Mouse (Mus musculus) heart, postnatal 36 days (tissue): ENCODE results near the gene Fus. TPM values are rescaled to one million over a fixed set of nuclear protein-coding genes. Genes with fewer than 3 reads are reported as not detected.

ENCODE experiments used
- DNase-seq, 2 experiments: peaks; one replicate each; pipeline ENCODE4 v3.0.0; 2021 to 2022
- intact Hi-C: fragments of 180-260 bp; cut with DNase I; formaldehyde crosslinking; loops from one replicate; pipeline ENCODE4 v1.15.1; 2025
- total RNA-seq, 2 experiments: library from RNA; stranded (reverse); gene quantifications; 2 replicates each; pipeline ENCODE4 v1.2.3; 2021

Gene Fus
- total RNA-seq, 2 experiments from 2014 or later, result 154 to 216 TPM

DNA sequence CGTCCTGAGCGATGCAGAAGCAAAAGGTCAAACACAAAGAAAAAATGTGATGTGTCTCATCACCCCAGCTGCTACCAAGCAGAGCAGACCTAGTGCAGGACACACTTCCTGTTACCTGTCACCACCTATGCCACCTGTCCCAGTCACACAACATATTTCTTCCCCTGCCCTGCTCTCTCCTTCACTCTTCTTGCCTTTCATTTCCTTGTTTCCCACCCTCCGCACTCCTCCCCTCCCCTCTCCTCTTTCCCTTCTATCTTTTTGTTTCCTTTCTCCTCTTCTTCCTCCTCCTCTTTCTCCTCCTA, 65.7 kb downstream of the Fus start:
- intact Hi-C loops, result no loop called here
- DNase-seq, result no peak

DNA sequence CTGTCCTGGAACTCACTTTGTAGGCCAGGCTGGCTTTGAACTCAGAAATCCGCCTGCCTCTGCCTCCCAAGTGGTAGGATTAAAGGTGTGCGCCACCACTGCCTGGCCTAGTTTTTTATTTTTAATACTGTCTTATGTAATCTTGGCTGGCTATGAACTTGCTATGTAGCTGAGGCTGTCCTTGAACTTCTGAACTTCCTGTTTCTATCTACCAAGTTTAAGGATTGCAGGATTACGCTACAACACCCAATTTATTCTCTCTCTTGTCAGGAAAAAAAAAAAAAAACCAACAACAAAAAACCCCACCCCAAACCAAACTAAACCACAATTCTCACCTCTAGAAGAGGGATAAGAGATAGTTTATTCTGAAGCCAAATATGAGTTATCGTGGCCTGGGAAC, 66.4 kb downstream of the Fus start:
- intact Hi-C loops, result no loop called here
- DNase-seq, result no peak

Other genes with a start within 250 kb of the Fus start
- not detected for gene Ctf2, start 235.3 kb upstream of the Fus start, total RNA-seq
- gene Fbxl19, start 222.9 kb upstream of the Fus start, total RNA-seq, result 1 to 10 TPM; 3.2 to 3.3 TPM
- gene Orai3, start 197.6 kb upstream of the Fus start, total RNA-seq, result 10 to 100 TPM; 22.1 to 22.6 TPM
- 10 to 100 TPM; 22.2 to 24.0 TPM for gene Setd1a, start 190.8 kb upstream of the Fus start, total RNA-seq
- 1 to 10 TPM; 3.3 to 3.9 TPM for gene Gm49388, start 181.8 kb upstream of the Fus start, total RNA-seq
- 10 to 100 TPM; 12.6 to 13.1 TPM for gene Hsd3b7, start 166.9 kb upstream of the Fus start, total RNA-seq
- 10 to 100 TPM; 63.2 to 72.7 TPM for gene Stx4a, start 143.2 kb upstream of the Fus start, total RNA-seq
- gene Stx1b, start 142.9 kb upstream of the Fus start, total RNA-seq, result 1 to 10 TPM in 1 of 2 experiments, under 1 TPM in 1; 0.53 to 1.1 TPM
- 10 to 100 TPM; 17.2 to 19.3 TPM for gene Zfp646, start 91.2 kb upstream of the Fus start, total RNA-seq
- 1 to 10 TPM; 3.9 to 4.3 TPM for gene Zfp668, start 90.6 kb upstream of the Fus start, total RNA-seq
- 1 to 10 TPM in 1 of 2 experiments, under 1 TPM in 1; 0.81 to 1.1 TPM for gene Prss53, start 76.5 kb upstream of the Fus start, total RNA-seq
- gene Gm21974, start 72.0 kb upstream of the Fus start, total RNA-seq, result not detected
- gene Vkorc1, start 71.8 kb upstream of the Fus start, total RNA-seq, result 10 to 100 TPM; 22.1 to 22.6 TPM
- 100 to 1,000 TPM; 113 to 120 TPM for gene Bckdk, start 63.4 kb upstream of the Fus start, total RNA-seq
- 10 to 100 TPM; 13.8 to 16.1 TPM for gene Kat8, start 54.9 kb upstream of the Fus start, total RNA-seq
- gene Prss8, start 37.4 kb upstream of the Fus start, total RNA-seq, result not detected
- 1 to 10 TPM; 7.9 to 8.1 TPM for gene Prss36, start 20.7 kb upstream of the Fus start, total RNA-seq
- 1 to 10 TPM; 7.7 to 9.8 TPM for gene Pycard, start 26.4 kb downstream of the Fus start, total RNA-seq
- gene Trim72, start 36.5 kb downstream of the Fus start, total RNA-seq, result 100 to 1,000 TPM; 286 to 346 TPM
- 1 to 10 TPM; 7.1 to 7.3 TPM for gene Itgam, start 95.2 kb downstream of the Fus start, total RNA-seq
- gene Gm49368, start 95.2 kb downstream of the Fus start, total RNA-seq, result not detected
- under 1 TPM; 0.11 to 0.39 TPM for gene Itgax, start 162.1 kb downstream of the Fus start, total RNA-seq
- 1 to 10 TPM in 1 of 2 experiments, under 1 TPM in 1; 0.36 to 1.2 TPM for gene Itgad, start 186.9 kb downstream of the Fus start, total RNA-seq
- 1,000 to 10,000 TPM; 2,318 to 2,864 TPM for gene Cox6a2, start 238.9 kb downstream of the Fus start, total RNA-seq